Mouse (Mus musculus) bone marrow macrophage, adult 2 months (primary cell): ENCODE results near the gene Syt12.

Experiments
- CTCF ChIP-seq: IDR thresholded peaks from 2 replicates; pipeline ENCODE4 v1.5.1; 2012; ENCODE audit warnings: low read depth, mild to moderate bottlenecking, low read length, moderate library complexity
- POLR2A ChIP-seq: IDR thresholded peaks from 2 replicates; pipeline ENCODE4 v1.6.1; 2012; ENCODE audit warnings: mild to moderate bottlenecking, low read depth, low read length, borderline replicate concordance

DNA sequence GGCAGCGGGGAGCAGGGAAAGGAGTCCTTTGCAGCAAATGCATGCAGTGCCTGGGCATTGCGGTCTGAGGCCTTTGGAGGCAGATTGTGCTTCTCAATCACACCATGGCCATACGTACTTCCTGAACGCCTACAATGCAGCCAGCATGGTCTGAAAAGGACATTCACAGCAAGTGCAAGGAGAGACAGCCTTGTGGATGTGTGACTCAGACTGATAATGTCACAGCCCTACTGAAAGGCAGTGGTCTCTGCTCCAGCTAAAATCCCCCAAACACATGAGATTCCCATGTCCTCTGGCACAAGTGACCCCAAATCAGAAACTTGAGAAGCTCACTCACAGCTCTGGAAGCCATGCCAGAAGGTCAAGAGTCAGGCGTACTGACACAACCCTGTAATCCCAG lies 18.6 kb upstream of the Syt12 start:
- TF ChIP-seq CTCF (no peak), POLR2A (no peak)
